Mouse (Mus musculus): ENCODE data around the gene Lif.

- TF ChIP-seq CTCF (IDR thresholded peaks at IDR 0.05; ENCODE audit: low read depth, low read length): no peak
- no peak for TF ChIP-seq GATA1 (IDR thresholded peaks at IDR 0.05; ENCODE audit: borderline replicate concordance, low read length)
- no peak for TF ChIP-seq POLR2AphosphoS5 (IDR thresholded peaks at IDR 0.05; ENCODE audit: insufficient replicate concordance, low read depth, low read length)
- TF ChIP-seq TAL1 (conservative IDR thresholded peaks at IDR 0.05; ENCODE audit: low read depth, low read length): no peak
Observed at GRCm38 (mm10) chr11:4289280-4289679, 31.9 kb downstream of the Lif start.
